Mouse (Mus musculus): Measurements from ENCODE around the gene Ctr9.

The Ctr9 gene

GRCm38 (mm10) chr7:111080876-111081275 is 52.1 kb downstream of the Ctr9 start:
- Histone ChIP-seq H3K4me1 (replicated peaks; ENCODE audit: low read depth, low read length) (peaks cover 47% of the 10 kb centered on the region), H3K9me3 (ENCODE audit: low read length) (no peaks in the 10 kb centered on the region), H3K4me3 (replicated peaks; ENCODE audit: low read length) (peak overlapping the region; percentile 97), H3K27me3 (ENCODE audit: insufficient read depth, low read length) (no peaks in the 10 kb centered on the region), H3K36me3 (ENCODE audit: insufficient read depth, low read length) (peaks cover 60% of the 10 kb centered on the region)
- TF ChIP-seq CTCF (conservative IDR thresholded peaks at IDR 0.05; ENCODE audit: low read length) (no peak), POU5F1 (IDR thresholded peaks at IDR 0.05; ENCODE audit: borderline replicate concordance, low read length) (no peak), NANOG (IDR thresholded peaks at IDR 0.05; ENCODE audit: borderline replicate concordance, low read length) (no peak)

GRCm38 (mm10) chr7:111082043-111082821 is 53.5 kb downstream of the Ctr9 start:
- no peak for TF ChIP-seq NANOG (IDR thresholded peaks at IDR 0.05; ENCODE audit: borderline replicate concordance, low read length)
- no peak for TF ChIP-seq CTCF (conservative IDR thresholded peaks at IDR 0.05; ENCODE audit: low read length)
- TF ChIP-seq POU5F1 (IDR thresholded peaks at IDR 0.05; ENCODE audit: borderline replicate concordance, low read length) = no peak
- H3K4me3 ChIP-seq (replicated peaks; ENCODE audit: low read length) = peak overlapping the region; percentile 97
- H3K27me3 ChIP-seq (ENCODE audit: insufficient read depth, low read length) = no peaks in the 10 kb centered on the region

GRCm38 (mm10) chr7:111082822-111083732 is 54.3 kb downstream of the Ctr9 start, which contains the start of gene Eif4g2:
TSS of gene Eif4g2 (minus strand) at chr7:111083030.
- Histone ChIP-seq H3K9me3 (ENCODE audit: low read length) (no peaks in the 10 kb centered on the region), H3K36me3 (ENCODE audit: insufficient read depth, low read length) (peaks cover 38% of the 10 kb centered on the region), H3K27me3 (ENCODE audit: insufficient read depth, low read length) (no peaks in the 10 kb centered on the region), H3K4me3 (replicated peaks; ENCODE audit: low read length) (peak within 1 kb of the TSS; percentile 97), H3K4me1 (replicated peaks; ENCODE audit: low read depth, low read length) (peaks cover 35% of the 10 kb centered on the region)
- no peak for TF ChIP-seq POU5F1 (IDR thresholded peaks at IDR 0.05; ENCODE audit: borderline replicate concordance, low read length)
- TF ChIP-seq NANOG (IDR thresholded peaks at IDR 0.05; ENCODE audit: borderline replicate concordance, low read length) = no peak
- no peak for TF ChIP-seq CTCF (conservative IDR thresholded peaks at IDR 0.05; ENCODE audit: low read length)

More at GRCm38 (mm10) chr7:111082043-111082821, 53.5 kb downstream of the Ctr9 start:
- Histone ChIP-seq H3K4me1 (replicated peaks; ENCODE audit: low read depth, low read length) (peaks cover 42% of the 10 kb centered on the region), H3K9me3 (ENCODE audit: low read length) (no peaks in the 10 kb centered on the region), H3K36me3 (ENCODE audit: insufficient read depth, low read length) (peaks cover 47% of the 10 kb centered on the region)

GRCm38 (mm10) chr7:111083733-111084120 is 55.0 kb downstream of the Ctr9 start:
- Histone ChIP-seq H3K36me3 (ENCODE audit: insufficient read depth, low read length) (peaks cover 32% of the 10 kb centered on the region), H3K4me3 (replicated peaks; ENCODE audit: low read length) (peak overlapping the region; percentile 97)

GRCm38 (mm10) chr7:111084443-111084842 is 55.7 kb downstream of the Ctr9 start:
- Histone ChIP-seq H3K4me3 (replicated peaks; ENCODE audit: low read length) (no peak overlapping the region), H3K4me1 (replicated peaks; ENCODE audit: low read depth, low read length) (peaks cover 22% of the 10 kb centered on the region), H3K27me3 (ENCODE audit: insufficient read depth, low read length) (no peaks in the 10 kb centered on the region), H3K36me3 (ENCODE audit: insufficient read depth, low read length) (peaks cover 24% of the 10 kb centered on the region), H3K9me3 (ENCODE audit: low read length) (no peaks in the 10 kb centered on the region)
- TF ChIP-seq NANOG (IDR thresholded peaks at IDR 0.05; ENCODE audit: borderline replicate concordance, low read length) = no peak
- no peak for TF ChIP-seq POU5F1 (IDR thresholded peaks at IDR 0.05; ENCODE audit: borderline replicate concordance, low read length)
- no peak for TF ChIP-seq CTCF (conservative IDR thresholded peaks at IDR 0.05; ENCODE audit: low read length)

More at GRCm38 (mm10) chr7:111083733-111084120, 55.0 kb downstream of the Ctr9 start:
- peaks cover 29% of the 10 kb centered on the region for H3K4me1 ChIP-seq (replicated peaks; ENCODE audit: low read depth, low read length)
- no peaks in the 10 kb centered on the region for H3K27me3 ChIP-seq (ENCODE audit: insufficient read depth, low read length)
- TF ChIP-seq CTCF (conservative IDR thresholded peaks at IDR 0.05; ENCODE audit: low read length) (no peak), POU5F1 (IDR thresholded peaks at IDR 0.05; ENCODE audit: borderline replicate concordance, low read length) (no peak), NANOG (IDR thresholded peaks at IDR 0.05; ENCODE audit: borderline replicate concordance, low read length) (no peak)
- H3K9me3 ChIP-seq (ENCODE audit: low read length) = no peaks in the 10 kb centered on the region

- Histone ChIP-seq H3K27me3 (ENCODE audit: insufficient read depth, low read length) (no peaks in the 10 kb centered on the region), H3K4me3 (replicated peaks; ENCODE audit: low read length) (no peak overlapping the region)
These were observed 56.4 kb downstream of the Ctr9 start for GRCm38 (mm10) chr7:111085153-111085552.

GRCm38 (mm10) chr7:111095169-111095568 is 66.4 kb downstream of the Ctr9 start:
- Histone ChIP-seq H3K9me3 (ENCODE audit: low read length) (no peaks in the 10 kb centered on the region), H3K36me3 (ENCODE audit: insufficient read depth, low read length) (no peaks in the 10 kb centered on the region), H3K27me3 (ENCODE audit: insufficient read depth, low read length) (no peaks in the 10 kb centered on the region), H3K4me1 (replicated peaks; ENCODE audit: low read depth, low read length) (no peaks in the 10 kb centered on the region), H3K4me3 (replicated peaks; ENCODE audit: low read length) (no peak overlapping the region)
- TF ChIP-seq POU5F1 (IDR thresholded peaks at IDR 0.05; ENCODE audit: borderline replicate concordance, low read length) = no peak
- TF ChIP-seq NANOG (IDR thresholded peaks at IDR 0.05; ENCODE audit: borderline replicate concordance, low read length) = no peak
- TF ChIP-seq CTCF (conservative IDR thresholded peaks at IDR 0.05; ENCODE audit: low read length) = no peak

More at GRCm38 (mm10) chr7:111085153-111085552, 56.4 kb downstream of the Ctr9 start:
- TF ChIP-seq NANOG (IDR thresholded peaks at IDR 0.05; ENCODE audit: borderline replicate concordance, low read length) = no peak
- TF ChIP-seq POU5F1 (IDR thresholded peaks at IDR 0.05; ENCODE audit: borderline replicate concordance, low read length) = no peak
- no peak for TF ChIP-seq CTCF (conservative IDR thresholded peaks at IDR 0.05; ENCODE audit: low read length)
- Histone ChIP-seq H3K36me3 (ENCODE audit: insufficient read depth, low read length) (peaks cover 17% of the 10 kb centered on the region), H3K9me3 (ENCODE audit: low read length) (no peaks in the 10 kb centered on the region), H3K4me1 (replicated peaks; ENCODE audit: low read depth, low read length) (peaks cover 15% of the 10 kb centered on the region)

- no peak overlapping the region for H3K4me3 ChIP-seq (replicated peaks; ENCODE audit: low read length)
- no peaks in the 10 kb centered on the region for H3K4me1 ChIP-seq (replicated peaks; ENCODE audit: low read depth, low read length)
- no peaks in the 10 kb centered on the region for H3K9me3 ChIP-seq (ENCODE audit: low read length)
- H3K36me3 ChIP-seq (ENCODE audit: insufficient read depth, low read length) = no peaks in the 10 kb centered on the region
- H3K27me3 ChIP-seq (ENCODE audit: insufficient read depth, low read length) = no peaks in the 10 kb centered on the region
- TF ChIP-seq CTCF (conservative IDR thresholded peaks at IDR 0.05; ENCODE audit: low read length) (no peak), NANOG (IDR thresholded peaks at IDR 0.05; ENCODE audit: borderline replicate concordance, low read length) (no peak), POU5F1 (IDR thresholded peaks at IDR 0.05; ENCODE audit: borderline replicate concordance, low read length) (no peak)
These were observed 69.4 kb downstream of the Ctr9 start for GRCm38 (mm10) chr7:111098196-111098595.
